Mouse (Mus musculus): ENCODE measurements around the gene Tor3a.
A peak's percentile ranks its signal among the peaks of the same experiment; 100 is the strongest.

Gene Tor3a

GRCm38 (mm10) chr1:156674195-156675000 lies at the start of gene Tor3a:
Tor3a (minus strand) TSS chr1:156674356.
- ATAC-seq (ENCODE audit: low TSS enrichment): peak; percentile 39; the same call in 1 of the 2 replicates

GRCm38 (mm10) chr1:156722089-156722488 lies 47.9 kb upstream of the Tor3a start:
- no peak for ATAC-seq (ENCODE audit: low TSS enrichment)

- ATAC-seq (ENCODE audit: low TSS enrichment): no peak
Observed at GRCm38 (mm10) chr1:156720046-156720445, 45.9 kb upstream of the Tor3a start.

GRCm38 (mm10) chr1:156718950-156719805 lies 45.0 kb upstream of the Tor3a start, which contains the start of gene Fam20b:
Fam20b (minus strand) TSS chr1:156719086.
- peak; percentile 94 for ATAC-seq (ENCODE audit: low TSS enrichment)

- peak; percentile 39 for ATAC-seq (ENCODE audit: low TSS enrichment)
Observed at GRCm38 (mm10) chr1:156718286-156718949, 44.3 kb upstream of the Tor3a start.

- no peak; the same call in 1 of the 2 replicates for ATAC-seq (ENCODE audit: low TSS enrichment)
Observed at GRCm38 (mm10) chr1:156717751-156718285, 43.7 kb upstream of the Tor3a start.

- no peak for ATAC-seq (ENCODE audit: low TSS enrichment)
Observed at GRCm38 (mm10) chr1:156716681-156717080, 42.5 kb upstream of the Tor3a start.

GRCm38 (mm10) chr1:156710472-156711098 lies 36.4 kb upstream of the Tor3a start:
- peak; percentile 62 for ATAC-seq (ENCODE audit: low TSS enrichment)

GRCm38 (mm10) chr1:156708672-156709071 lies 34.5 kb upstream of the Tor3a start:
- ATAC-seq (ENCODE audit: low TSS enrichment): no peak

- ATAC-seq (ENCODE audit: low TSS enrichment): peak; percentile 60
Observed at GRCm38 (mm10) chr1:156705696-156706285, 31.6 kb upstream of the Tor3a start.

- peak; percentile 60; the same call in 1 of the 2 replicates for ATAC-seq (ENCODE audit: low TSS enrichment)
Observed at GRCm38 (mm10) chr1:156703444-156703843, 29.3 kb upstream of the Tor3a start.

- ATAC-seq (ENCODE audit: low TSS enrichment): no peak
Observed at GRCm38 (mm10) chr1:156702151-156702550, 28.0 kb upstream of the Tor3a start.

- ATAC-seq (ENCODE audit: low TSS enrichment): no peak
Observed at GRCm38 (mm10) chr1:156686025-156686661, 12.0 kb upstream of the Tor3a start.

GRCm38 (mm10) chr1:156679599-156679998 lies 5.4 kb upstream of the Tor3a start:
- ATAC-seq (ENCODE audit: low TSS enrichment): no peak

GRCm38 (mm10) chr1:156677230-156677629 lies 3.1 kb upstream of the Tor3a start:
- ATAC-seq (ENCODE audit: low TSS enrichment): no peak

- ATAC-seq (ENCODE audit: low TSS enrichment): no peak
Observed at GRCm38 (mm10) chr1:156676596-156676995, 2.4 kb upstream of the Tor3a start.

- no peak for ATAC-seq (ENCODE audit: low TSS enrichment)
Observed at GRCm38 (mm10) chr1:156676171-156676570, 2.0 kb upstream of the Tor3a start.

GRCm38 (mm10) chr1:156673476-156674194 lies 521 bp downstream of the Tor3a start:
- ATAC-seq (ENCODE audit: low TSS enrichment): peak; percentile 17

GRCm38 (mm10) chr1:156672720-156673475 lies 1.3 kb downstream of the Tor3a start:
- no peak for ATAC-seq (ENCODE audit: low TSS enrichment)
